Mouse (Mus musculus) brain, embryonic 14.5 days (tissue): ENCODE results near the gene Myh11.

ENCODE experiments used
- CTCF ChIP-seq: fragments of 200-500 bp; IDR thresholded peaks from 2 replicates; pipeline ENCODE4 v1.5.1; 2012; ENCODE audit warnings: inconsistent platforms, mild to moderate bottlenecking, moderate library complexity, borderline replicate concordance; ENCODE audit not compliant: insufficient read depth, insufficient read length; ENCODE audit errors: extremely low read depth
- POLR2A ChIP-seq: fragments of 200-500 bp; IDR thresholded peaks from 2 replicates; pipeline ENCODE4 v1.6.1; 2012; ENCODE audit warnings: mild to moderate bottlenecking, inconsistent platforms, borderline replicate concordance; ENCODE audit not compliant: poor library complexity, insufficient read depth, insufficient read length, severe bottlenecking; ENCODE audit errors: extremely low read depth

- TF ChIP-seq CTCF (no peak), POLR2A (no peak)
Observed at GRCm38 (mm10) chr16:14308245-14309073, 17.3 kb upstream of the Myh11 start.
